In the genomic region with DNA sequence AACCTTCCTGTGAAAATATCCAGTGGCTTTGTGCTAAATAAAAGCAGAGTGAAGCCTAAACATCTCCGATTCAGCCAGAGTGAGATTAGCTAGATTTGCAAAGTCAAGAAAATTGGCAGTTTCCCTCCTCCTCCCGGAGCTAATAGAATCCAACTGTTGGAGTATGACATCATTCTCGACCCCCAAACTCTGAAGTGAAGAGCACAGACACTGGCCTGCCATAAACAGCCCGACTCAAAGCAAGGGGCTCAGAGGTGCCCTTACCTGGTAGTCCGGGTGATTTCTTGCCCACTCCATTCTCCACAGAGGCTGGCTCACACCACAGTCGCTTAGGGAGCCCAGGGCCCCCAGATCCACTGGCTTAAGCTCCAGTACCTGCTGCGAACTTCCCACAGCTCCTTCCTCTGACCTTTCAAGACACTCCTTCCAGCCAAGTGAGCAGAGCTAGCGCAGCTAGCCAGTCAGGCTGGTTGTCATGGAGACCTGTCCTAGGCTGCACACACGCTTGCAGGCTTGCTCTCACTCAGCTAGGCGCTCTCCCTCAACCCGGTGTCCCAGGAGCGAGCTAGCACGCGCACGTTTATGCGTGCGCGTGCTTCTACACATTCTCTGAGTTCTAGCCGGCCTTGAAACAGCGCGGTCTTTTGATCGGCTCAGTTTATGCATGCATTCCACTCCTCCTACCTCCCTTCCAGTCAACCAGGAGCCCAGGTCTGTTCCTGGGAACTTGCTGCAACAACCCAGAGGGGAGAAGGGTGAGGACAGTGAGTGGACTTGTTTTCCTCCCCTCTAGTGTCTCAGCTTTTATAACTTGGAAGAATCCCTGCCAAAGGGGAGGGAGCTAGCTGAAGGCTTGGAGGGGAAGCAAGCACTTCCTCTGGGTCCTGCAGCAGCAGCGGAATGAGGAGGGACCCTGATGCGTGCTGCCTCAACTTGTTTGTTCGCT, we compare ENCODE assay signal across 8 mouse cellular contexts.
DNase-seq lines count a peak whose midpoint lies in the region; ATAC-seq lines count a peak whose summit lies in the region.

No protein-coding gene starts in this region.

- peak; percentile 14 for DNase-seq in CD4-positive, CD25-positive, alpha-beta regulatory T cell, adult 2 months (ENCODE audit: low read depth, low spot score)
- peak; percentile 96 for DNase-seq in heart, embryonic 10.5 days (ENCODE audit: low spot score)
- peak; percentile 86 for DNase-seq in kidney, adult 9 months
- DNase-seq in midbrain, embryonic 14.5 days: peak; percentile 95
- peak; percentile 35 to 41 for DNase-seq in spleen, postnatal 36 days (ENCODE audit: low spot score in 2 of 2)

- H3K4me3 ChIP-seq in heart, embryonic 10.5 days: peak overlapping the region; percentile 58
- peak overlapping the region; percentile 37 for H3K4me3 ChIP-seq in limb, embryonic 13.5 days
- H3K4me3 ChIP-seq in midbrain, embryonic 14.5 days (replicated peaks; ENCODE audit: low read depth, low read length): peak overlapping the region; percentile 32

- no peaks in the 10 kb centered on the region for H3K27me3 ChIP-seq in heart, embryonic 10.5 days (ENCODE audit: insufficient read depth, poor library complexity, severe bottlenecking)
- H3K27me3 ChIP-seq in limb, embryonic 13.5 days: no peaks in the 10 kb centered on the region
- H3K27me3 ChIP-seq in midbrain, embryonic 14.5 days (ENCODE audit: control insufficient read depth, insufficient read depth, low read length): no peaks in the 10 kb centered on the region

- peak overlapping the region; percentile 67 for H3K4me2 ChIP-seq in limb, embryonic 13.5 days (replicated peaks)
- peak overlapping the region; percentile 61 for H3K4me2 ChIP-seq in midbrain, embryonic 14.5 days (ENCODE audit: low read length)

- 0 out of 2 replicates have a peak, but pooled peaks cover 3% of the 10 kb centered on the region for H3K36me3 ChIP-seq in heart, embryonic 10.5 days
- no peaks in the 10 kb centered on the region for H3K36me3 ChIP-seq in limb, embryonic 13.5 days
- no peaks in the 10 kb centered on the region for H3K36me3 ChIP-seq in midbrain, embryonic 14.5 days (ENCODE audit: control insufficient read depth, insufficient read depth, low read length)

- 4% methylated on average over 25 of the region's 25 CpGs for WGBS in heart, embryonic 10.5 days
- WGBS in limb, embryonic 13.5 days: 4% methylated on average over 25 of the region's 25 CpGs
- WGBS in midbrain, embryonic 14.5 days: 1% methylated on average over 25 of the region's 25 CpGs

- H3K4me1 ChIP-seq in heart, embryonic 10.5 days: peaks cover 74% of the 10 kb centered on the region
- peaks cover 62% of the 10 kb centered on the region for H3K4me1 ChIP-seq in limb, embryonic 13.5 days
- H3K4me1 ChIP-seq in midbrain, embryonic 14.5 days (ENCODE audit: control insufficient read depth, insufficient read depth, low read length): peaks cover 24% of the 10 kb centered on the region

- H3K27ac ChIP-seq in heart, embryonic 10.5 days: peak overlapping the region; percentile 90
- peak overlapping the region; percentile 78 for H3K27ac ChIP-seq in limb, embryonic 13.5 days
- peak overlapping the region; percentile 74 for H3K27ac ChIP-seq in midbrain, embryonic 14.5 days (replicated peaks; ENCODE audit: low read depth, low read length)

- peak overlapping the region; percentile 56 for H3K9ac ChIP-seq in limb, embryonic 13.5 days
- peak overlapping the region; percentile 24 for H3K9ac ChIP-seq in midbrain, embryonic 14.5 days (replicated peaks; ENCODE audit: low read length)

- ATAC-seq in CD4-positive, CD25-positive, alpha-beta regulatory T cell, adult 4 months: no peak
- peak; percentile 91 for ATAC-seq in erythroblast, adult 5-6 weeks (replicated peaks; ENCODE audit: low FRiP score, poor library complexity, severe bottlenecking)
- peak; percentile 93 for ATAC-seq in limb, embryonic 13.5 days (ENCODE audit: low FRiP score, low read depth)
- ATAC-seq in midbrain, embryonic 14.5 days (ENCODE audit: low FRiP score, low TSS enrichment): peak; percentile 92

- H3K9me3 ChIP-seq in heart, embryonic 10.5 days: no peaks in the 10 kb centered on the region
- H3K9me3 ChIP-seq in limb, embryonic 13.5 days: no peaks in the 10 kb centered on the region
- no peaks in the 10 kb centered on the region for H3K9me3 ChIP-seq in midbrain, embryonic 14.5 days (ENCODE audit: control insufficient read depth, low read length)

Comparison
In these comparisons a context has a peak if more than half of its experiments do, and no peak if none do; other contexts are left out.
1. DNase-seq: peak in every context shown above with its lines; median percentile 96 in heart, embryonic 10.5 days; 95 in midbrain, embryonic 14.5 days; 86 in kidney, adult 9 months; 38 in spleen, postnatal 36 days; 14 in CD4-positive, CD25-positive, alpha-beta regulatory T cell, adult 2 months.